Mouse (Mus musculus): ENCODE results near the gene Clec3b. TPM values are rescaled to one million over a fixed set of nuclear protein-coding genes. Genes with fewer than 3 reads are reported as not detected.

The Clec3b gene
- total RNA-seq, 2 experiments from 2014 or later, result not detected

DNA sequence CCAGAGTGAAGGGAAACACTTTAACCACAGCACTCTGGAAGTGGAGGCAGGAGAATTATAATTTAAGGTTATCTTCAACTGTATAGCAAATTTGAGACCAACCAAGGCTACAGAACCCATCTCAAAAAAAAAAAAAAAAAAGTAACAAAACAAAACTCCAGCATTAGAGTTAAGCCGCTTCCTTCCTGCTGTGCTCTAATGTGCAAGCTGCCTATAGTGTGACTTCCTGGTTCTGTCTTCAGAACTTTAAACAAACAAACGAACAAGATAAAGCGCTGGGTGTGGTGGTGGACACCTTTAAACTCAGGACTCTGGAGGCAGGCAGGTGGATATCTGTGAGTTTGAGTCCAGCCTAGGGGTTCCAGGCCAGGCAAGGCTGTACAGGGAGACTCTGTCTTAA lies 1.3 kb downstream of the Clec3b start:
- 0 out of 2 replicates have a peak, but pooled peaks have one; percentile 40 for ATAC-seq (replicated peaks; ENCODE audit: poor library complexity, severe bottlenecking)

DNA sequence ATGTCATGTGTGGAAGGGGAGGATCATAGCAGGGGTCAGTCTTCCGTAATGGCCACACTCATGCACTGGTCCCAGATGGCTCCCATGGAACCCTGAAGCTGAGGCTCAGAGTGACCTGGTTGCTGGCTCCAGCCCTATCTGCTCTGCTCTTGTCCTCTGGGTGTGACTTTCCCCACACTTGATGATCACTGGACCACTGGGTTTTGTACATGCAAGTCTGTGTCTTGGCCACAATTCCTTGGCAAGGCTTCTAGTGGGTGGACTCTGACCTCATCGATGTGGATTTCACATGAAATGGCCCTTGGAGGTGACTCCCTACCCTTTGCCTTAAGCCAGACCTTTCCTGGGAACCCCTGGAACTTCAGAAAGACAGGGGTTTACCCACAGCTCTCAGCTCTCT lies 2.4 kb downstream of the Clec3b start:
- ATAC-seq (replicated peaks; ENCODE audit: poor library complexity, severe bottlenecking), result no peak

DNA sequence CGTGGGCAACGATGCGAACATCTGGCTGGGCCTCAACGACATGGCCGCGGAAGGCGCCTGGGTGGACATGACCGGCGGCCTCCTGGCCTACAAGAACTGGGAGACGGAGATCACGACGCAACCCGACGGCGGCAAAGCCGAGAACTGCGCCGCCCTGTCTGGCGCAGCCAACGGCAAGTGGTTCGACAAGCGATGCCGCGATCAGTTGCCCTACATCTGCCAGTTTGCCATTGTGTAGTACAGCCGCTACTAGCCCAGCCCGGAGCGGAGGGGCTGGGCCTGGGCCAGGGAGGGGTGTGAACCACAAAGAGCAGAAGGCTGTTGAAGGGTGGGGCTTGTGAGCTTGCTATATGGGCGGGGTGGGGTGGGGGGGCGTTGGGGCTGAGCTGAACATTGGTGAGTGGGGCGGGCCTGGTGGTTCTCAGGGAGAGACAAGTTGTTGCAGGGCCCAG lies 6.2 kb downstream of the Clec3b start:
- no peak for ATAC-seq (replicated peaks; ENCODE audit: poor library complexity, severe bottlenecking)

DNA sequence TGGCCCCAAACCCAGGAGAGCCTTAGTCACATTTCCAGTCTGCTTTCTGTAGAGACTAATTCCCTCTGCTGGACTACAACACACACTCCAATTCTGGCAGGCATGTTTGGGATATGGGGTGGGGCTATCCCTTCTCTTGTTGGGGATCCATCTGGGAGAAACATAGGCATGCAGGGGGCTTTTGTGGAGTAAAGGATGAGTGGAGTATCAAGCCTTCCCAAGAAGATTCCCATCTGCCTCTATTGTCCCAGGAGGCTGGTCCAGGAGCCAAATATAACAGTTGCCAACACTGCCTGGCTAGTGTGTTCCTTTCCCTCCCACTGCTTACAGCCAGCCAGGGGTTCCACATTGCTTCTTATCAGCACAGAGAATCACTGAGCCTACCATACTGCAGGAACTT lies 7.0 kb downstream of the Clec3b start:
- ATAC-seq (replicated peaks; ENCODE audit: poor library complexity, severe bottlenecking), result no peak

DNA sequence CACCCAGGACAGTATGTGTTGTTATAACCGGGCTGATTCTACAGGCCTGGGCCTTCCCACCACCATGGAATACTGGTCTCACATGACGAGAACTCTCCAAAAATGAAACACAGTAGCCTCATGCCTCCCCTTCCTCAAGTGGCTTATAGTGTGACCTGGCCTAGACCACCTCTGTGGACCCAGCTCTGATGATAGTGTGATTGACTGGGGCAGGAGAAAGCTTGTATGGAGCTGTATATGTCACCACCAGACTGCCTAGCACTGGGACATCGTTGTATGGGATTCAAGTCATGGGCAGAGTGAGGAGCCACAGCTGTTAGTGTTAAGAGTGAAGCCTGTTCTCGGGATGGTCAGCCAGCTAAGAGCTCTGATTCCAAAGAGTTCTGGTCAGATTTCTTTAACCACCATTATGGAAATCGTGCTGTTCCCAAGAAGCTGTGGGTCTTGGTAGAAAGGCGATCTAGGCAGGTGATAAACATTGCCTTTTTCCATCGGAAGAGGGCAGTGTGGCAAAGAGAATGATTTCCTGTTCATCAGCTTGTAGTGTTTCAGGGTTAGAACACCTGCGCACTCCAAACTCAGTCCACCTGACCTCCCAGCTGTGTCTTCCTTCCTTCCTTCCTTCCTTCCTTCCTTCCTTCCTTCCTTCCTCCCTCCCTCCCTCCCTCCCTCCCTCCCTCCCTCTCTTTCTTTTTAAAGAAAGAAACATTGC lies 7.5 kb downstream of the Clec3b start:
- ATAC-seq (replicated peaks; ENCODE audit: poor library complexity, severe bottlenecking), result no peak

DNA sequence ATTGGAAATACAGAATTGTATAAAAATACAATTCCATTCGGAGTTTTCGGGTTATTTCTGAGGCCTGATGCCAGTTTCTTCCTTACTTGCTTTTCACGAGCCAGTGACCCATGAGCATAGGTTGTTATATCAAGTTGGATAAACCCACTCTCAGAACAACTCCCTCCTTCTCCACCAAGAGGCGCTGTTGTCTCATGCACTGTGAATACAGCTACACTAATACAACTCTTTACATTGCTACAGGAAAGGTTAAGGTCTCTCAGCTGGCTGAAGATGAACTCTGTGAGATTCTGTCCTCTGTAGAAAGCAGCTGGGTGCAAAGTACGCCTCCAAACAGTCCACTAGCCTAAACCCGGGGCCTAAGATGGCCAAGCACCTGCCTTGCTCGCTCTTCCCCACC lies 8.6 kb downstream of the Clec3b start:
- peak; percentile 65 for ATAC-seq (replicated peaks; ENCODE audit: poor library complexity, severe bottlenecking)

DNA sequence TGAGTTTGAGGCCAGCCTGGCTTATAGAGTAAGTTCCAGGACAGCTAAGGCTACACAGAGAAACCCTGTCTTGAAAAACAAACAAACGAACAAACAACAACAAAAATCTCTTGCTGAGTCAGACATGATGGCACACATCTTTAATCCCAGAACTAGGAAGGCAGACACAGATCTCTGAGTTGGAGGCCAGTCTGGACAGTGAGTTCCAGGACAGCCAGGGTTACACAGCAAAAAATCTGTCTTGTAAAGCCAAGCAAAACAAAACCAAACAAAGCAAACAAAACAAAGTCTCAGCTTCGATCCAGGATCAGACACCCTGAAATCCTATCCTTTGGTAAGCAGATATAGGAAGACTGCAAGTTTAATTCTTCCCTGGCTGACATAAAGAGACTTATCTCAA lies 11.0 kb downstream of the Clec3b start:
- ATAC-seq (replicated peaks; ENCODE audit: poor library complexity, severe bottlenecking), result no peak

DNA sequence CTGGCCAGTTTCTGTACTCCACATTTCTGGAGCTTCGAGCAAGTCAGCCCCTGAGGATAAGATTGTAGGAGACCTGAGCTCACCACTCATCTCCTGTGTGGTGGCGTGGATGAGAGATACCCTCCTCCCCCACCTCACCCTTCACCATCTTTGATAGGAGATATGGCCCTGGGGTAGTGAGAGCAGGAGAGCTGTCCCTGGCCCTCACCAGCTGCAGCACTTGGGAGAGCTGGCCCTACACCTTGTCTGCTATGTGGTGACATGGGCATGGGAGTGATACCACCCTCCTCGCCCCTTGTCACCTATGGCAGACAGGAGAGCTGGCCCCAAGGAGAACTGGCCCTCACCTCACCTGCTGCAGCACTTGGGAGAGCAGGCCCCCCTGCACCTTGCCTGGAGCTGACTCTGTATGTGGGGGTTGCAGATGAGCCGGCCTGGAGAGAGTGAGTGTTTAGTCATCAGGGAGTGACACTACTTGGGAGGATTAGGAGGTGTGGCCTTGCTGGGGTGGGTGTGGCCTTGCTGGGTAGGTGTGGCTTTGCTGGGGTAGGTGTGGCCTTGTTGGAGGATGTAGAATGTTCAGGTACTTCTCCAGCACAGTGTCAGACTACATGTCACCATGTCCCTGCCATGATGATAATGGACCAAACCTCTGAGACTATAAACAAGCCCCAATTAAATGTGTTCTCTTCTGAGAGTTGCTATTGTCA lies 12.4 kb downstream of the Clec3b start:
- ATAC-seq (replicated peaks; ENCODE audit: poor library complexity, severe bottlenecking), result no peak

DNA sequence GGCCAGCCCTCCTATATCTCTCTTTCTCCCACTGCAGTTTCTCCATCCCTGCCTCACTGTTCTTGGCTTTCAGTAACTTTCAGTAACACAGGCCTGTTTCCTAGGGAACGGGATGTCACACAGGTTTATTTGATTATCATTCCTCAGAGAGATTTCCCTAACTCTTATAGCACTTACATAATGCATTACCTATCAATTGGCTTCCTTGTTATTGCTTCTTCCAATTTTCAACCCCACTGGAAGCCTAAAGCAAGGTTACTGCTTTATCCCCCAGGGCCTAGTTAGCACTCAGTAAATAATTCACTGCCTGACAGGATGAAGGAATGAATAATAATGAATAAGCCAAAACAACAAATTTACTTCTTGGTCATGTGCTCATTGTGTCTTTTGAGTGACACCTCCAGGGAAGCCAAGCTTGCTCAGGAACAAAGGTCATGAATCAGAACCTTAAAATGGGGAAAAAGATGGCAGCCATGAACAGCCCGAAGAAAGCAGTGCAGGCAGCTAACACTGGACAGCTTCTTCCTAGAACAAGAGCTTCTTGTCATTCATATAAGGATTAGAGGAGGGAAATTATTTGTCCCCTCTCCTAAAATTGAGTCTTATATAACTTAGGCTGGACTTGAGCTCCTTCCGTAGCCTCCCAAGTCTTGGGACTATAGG lies 15.2 kb downstream of the Clec3b start:
- ATAC-seq (replicated peaks; ENCODE audit: poor library complexity, severe bottlenecking), result no peak

DNA sequence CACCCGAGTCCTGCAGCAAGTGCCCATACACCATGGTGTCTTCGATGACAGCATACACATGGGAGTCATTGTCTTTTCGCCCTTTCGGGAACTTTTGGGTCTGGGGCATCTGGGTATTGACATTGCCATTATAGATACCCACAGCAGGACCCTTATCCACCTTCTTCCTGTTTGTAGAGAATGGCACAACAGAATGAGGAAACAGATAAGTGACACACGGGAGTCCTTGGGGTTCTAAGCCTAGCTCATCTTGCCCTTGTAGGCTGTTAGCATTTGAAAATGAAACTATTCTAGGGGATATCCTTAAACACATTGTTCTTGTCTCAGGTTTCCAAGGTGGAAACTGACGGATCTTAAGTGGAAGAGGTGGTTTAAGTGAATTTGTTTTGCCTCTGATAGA lies 23.0 kb downstream of the Clec3b start:
- peak; percentile 49 for ATAC-seq (replicated peaks; ENCODE audit: poor library complexity, severe bottlenecking)

DNA sequence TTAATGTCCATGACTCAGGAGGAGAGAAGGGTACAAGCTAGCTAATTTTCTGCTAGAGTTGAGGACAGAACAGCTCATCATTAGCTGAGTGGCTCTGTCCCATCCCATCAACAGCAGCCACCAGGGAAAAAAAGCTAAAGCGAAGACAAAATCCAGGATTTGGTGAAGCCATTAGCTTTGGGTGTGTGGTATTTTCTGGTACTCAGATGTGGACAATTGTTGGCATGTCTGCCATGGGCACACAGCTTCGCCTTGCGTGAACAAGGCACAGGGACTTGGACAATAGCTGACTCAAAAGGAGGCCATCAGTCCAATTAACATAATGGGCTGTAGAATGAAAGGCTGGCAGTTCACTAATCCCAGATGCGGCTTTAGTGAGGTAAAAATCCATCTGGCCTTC lies 23.6 kb downstream of the Clec3b start:
- ATAC-seq (replicated peaks; ENCODE audit: poor library complexity, severe bottlenecking), result no peak

DNA sequence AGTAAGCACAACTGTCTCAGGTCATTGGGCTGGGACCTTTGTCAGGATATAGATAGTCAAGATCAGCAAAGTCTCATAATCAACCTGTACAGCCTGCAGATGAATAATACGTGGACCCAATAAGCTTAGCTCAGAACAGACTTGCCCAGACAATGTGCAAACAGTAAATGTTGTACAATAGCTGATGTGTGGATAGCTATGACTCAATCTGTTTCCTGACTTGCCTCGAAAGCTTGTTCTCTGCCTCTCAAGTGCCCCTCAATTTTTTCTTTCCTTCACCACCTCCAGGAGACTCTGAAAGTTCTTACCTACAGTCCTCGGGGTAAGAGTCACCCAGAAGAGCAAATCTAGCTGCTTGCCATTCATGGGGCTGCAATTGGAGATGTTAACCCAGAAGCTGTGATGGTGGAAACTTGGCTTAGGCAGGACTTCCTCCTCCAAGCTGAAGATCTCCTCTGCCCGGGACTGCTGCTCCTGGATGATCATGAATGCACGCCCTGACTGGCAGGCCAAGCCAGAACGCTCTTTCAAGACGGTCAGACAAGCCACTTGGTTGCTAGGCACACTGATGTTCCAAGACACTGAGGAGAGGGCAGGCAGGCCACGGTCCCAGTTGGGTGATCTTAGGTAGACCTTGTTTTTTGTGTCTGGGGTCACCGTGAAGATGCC lies 26.8 kb downstream of the Clec3b start:
- peak; percentile 42 for ATAC-seq (replicated peaks; ENCODE audit: poor library complexity, severe bottlenecking)

DNA sequence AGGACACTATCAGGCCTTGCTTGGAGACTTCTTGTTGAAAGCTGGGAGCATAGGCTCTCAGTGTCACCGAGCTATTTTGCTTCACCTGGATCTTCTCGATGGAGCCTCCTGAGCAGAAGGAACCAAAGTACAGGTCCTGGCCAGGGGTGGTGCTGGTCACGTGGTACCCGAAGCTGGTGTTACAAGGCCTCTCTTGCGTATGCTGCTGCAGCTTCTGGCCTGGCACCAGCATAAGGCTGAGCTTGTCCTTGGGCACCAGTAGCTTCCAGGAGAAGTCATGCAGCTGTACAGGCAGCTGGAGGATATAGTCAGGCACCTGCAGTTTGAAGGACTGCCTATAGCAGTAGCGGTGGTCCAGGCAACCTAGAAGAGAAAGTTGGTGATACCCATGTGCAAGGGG lies 29.3 kb downstream of the Clec3b start:
- ATAC-seq (replicated peaks; ENCODE audit: poor library complexity, severe bottlenecking), result no peak

DNA sequence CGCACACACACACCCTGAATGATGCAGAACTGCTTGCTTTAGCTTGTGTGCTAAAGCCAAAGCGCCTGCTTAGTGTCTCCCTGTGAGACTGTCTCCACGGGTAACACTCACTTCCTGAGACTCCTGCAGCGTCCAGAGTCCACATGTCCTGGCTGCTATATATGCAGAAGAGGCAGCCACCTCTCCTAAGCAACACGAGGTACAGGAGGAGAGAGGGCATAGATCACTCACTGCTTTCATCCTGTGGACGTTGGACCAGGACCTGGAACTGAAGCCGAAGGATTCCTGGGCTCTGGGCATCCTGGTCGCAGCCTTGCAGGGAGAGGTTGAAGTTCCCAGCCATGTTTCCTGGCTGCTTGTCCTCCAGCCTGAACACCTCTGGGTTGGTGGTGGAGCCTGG lies 32.5 kb downstream of the Clec3b start:
- no peak for ATAC-seq (replicated peaks; ENCODE audit: poor library complexity, severe bottlenecking)

DNA sequence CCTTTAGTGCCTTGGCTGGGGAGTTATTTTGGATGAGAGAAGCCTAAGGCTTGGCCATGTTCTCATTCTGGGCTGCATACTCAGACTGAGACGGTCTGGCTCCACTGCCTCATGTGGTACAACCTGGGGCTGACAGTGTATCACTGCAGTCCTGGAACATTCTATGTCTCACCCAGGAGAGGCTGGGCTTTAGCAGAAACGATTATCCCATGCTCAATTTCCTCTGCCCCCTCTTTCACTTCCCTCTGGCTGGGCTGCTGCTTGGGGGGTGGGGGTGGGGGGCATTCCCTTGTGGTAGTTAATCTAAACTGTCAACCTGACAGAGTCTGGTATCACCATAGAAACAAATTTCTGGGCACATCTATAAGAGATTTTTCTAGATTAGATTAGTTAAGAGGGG lies 34.8 kb downstream of the Clec3b start:
- ATAC-seq (replicated peaks; ENCODE audit: poor library complexity, severe bottlenecking), result peak; percentile 81

DNA sequence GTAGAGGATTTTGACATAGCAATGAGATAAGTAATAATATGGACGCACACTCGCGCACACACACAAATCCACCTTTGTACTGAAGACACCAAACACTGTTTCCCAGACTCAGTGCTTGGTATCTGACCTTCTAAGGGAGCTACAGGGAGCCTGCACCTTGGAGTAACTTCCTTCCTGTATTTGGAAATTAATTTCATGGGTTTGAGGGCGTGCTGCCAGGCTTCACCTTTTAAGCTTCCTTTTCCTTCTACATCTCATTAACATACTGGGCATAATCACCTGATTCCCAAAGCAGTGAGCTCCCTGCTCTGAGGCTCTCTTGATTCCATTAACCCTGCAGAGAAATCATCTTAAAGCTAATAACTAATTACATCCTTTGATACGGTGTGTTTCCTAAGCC lies 35.4 kb downstream of the Clec3b start:
- ATAC-seq (replicated peaks; ENCODE audit: poor library complexity, severe bottlenecking), result peak; percentile 25

DNA sequence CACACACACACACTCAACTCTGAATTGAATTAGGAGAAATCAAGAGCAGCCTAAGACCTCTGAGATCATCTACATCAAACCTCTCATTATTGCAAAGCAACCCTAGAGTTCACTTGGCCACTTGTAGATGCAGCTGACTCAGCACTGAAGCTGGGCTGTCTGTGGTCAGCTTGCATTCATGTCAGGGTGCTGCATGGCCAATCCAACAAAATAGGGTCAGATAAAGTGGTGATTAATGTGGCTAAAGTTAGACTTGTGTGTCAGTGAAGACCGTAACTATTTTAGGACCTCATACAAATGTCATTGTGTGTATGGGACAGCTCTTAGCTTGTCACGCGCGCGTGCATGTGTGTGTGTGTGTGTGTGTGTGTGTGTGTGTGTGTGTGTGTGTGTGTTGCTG lies 36.8 kb downstream of the Clec3b start:
- no peak for ATAC-seq (replicated peaks; ENCODE audit: poor library complexity, severe bottlenecking)

DNA sequence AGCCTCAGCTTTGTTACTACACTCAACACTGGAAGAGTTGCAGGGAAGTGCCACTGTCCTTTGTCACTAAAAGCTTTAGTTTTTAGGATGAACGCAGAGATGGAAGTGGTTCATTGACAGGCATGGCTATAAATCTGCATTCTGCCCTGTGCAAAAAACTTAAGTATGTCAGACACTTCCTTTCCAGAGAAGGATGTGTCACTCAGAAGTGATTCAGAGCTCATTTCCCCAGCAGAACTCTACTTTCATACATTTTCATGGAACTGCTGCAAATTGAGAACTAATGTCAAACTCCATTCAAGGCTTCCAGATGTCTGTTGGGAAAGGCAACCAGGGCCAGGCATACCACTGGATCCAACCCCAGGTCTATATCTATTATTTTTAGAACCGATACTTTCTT lies 37.5 kb downstream of the Clec3b start:
- no peak for ATAC-seq (replicated peaks; ENCODE audit: poor library complexity, severe bottlenecking)

DNA sequence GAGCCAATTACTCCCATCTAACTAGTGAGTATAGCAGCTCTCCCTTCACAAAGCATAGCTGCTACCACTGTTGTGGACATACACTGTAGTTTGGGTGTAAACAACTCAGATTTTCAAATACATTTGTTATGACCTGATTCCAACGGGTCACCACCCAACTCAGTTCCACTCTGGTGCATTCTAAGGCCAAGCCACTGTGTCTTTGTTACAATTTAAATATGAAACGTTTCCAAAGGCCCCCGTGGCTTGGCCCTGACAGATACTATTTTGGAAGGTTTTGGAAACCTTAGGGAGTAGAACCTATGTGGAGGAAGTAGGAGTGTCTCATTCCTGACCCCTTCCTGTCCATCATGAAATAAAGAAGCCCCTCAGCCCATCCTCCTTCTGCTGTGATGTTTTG lies 49.4 kb downstream of the Clec3b start:
- ATAC-seq (replicated peaks; ENCODE audit: poor library complexity, severe bottlenecking), result no peak

DNA sequence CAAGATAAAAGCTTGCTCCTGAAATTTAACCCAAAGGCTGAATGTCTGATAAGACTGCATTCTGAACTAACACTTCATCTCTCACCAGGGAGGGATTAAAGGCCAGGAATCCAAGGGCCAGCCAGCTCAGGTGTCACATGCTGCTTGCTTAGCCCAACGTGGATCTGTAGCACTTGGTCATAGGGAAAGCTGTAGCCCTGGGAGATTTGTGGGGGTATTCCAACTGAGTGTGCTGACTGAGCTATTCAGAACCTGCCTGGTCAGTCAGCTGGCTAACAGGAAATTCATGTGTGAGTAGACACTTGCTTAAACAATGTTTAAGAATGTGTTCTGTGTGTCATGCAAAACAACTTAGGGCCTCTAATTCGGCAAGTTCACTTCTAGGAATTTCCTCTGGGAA lies 55.8 kb downstream of the Clec3b start:
- no peak for ATAC-seq (replicated peaks; ENCODE audit: poor library complexity, severe bottlenecking)

DNA sequence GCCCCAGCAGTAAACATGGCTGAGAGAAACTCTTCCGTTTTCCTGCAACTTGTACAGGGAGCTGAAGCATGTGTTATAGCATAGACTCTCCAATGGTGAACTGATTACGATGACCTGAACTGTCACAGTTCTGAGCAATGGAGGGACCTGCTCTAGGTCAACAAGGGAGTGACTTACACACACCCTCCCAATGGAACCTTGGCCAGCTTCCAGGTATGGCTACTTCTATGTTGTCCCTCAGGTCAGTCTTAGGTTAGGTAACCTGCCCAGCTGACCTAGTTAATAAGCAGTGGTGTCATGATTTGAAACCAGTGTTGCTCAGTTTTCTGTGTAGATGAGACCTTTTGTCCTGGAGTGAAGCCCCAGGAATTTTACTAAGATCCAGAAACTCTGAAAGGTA lies 56.2 kb downstream of the Clec3b start:
- no peak for ATAC-seq (replicated peaks; ENCODE audit: poor library complexity, severe bottlenecking)

Measured in granulocyte monocyte progenitor cell, adult 5-6 weeks (primary cell).